Mouse (Mus musculus) embryonic facial prominence, embryonic 11.5 days (tissue): Measurements from ENCODE around the gene Olfr1116. TPM values are rescaled to one million over a fixed set of nuclear protein-coding genes. Genes with fewer than 3 reads are reported as not detected.
"Not testable (repeated sequence)": the region's sequence is repeated elsewhere in the genome, so short reads cannot be mapped to it uniquely, and the experiment has no call there.

ENCODE experiments used
- ATAC-seq: fragments of 200-750 bp; cut with Nextera tagmentation; replicated peaks from 2 replicates; pipeline ENCODE4 v1.8.0; 2017; ENCODE audit warnings: low read depth; ENCODE audit not compliant: insufficient number of reproducible peaks, low FRiP score, low TSS enrichment
- DNase-seq: peaks from one replicate; pipeline ENCODE4 v3.0.0-alpha.2; 2015; ENCODE audit warnings: low spot score
- H3K27ac ChIP-seq: fragments of 300-500 bp; sonication (generic); replicated peaks from 2 replicates; pipeline ENCODE4 v1.5.1; 2014; ENCODE audit warnings: mild to moderate bottlenecking, low read depth, low read length, control low read depth
- H3K27me3 ChIP-seq: fragments of 300-500 bp; sonication (generic); 2 replicates; pipeline ENCODE4 v1.6.1; 2014; ENCODE audit warnings: mild to moderate bottlenecking, low read length, moderate library complexity, mixed read lengths; ENCODE audit not compliant: control insufficient read depth, insufficient read depth
- H3K36me3 ChIP-seq: fragments of 300-500 bp; sonication (generic); replicated peaks from 2 replicates; pipeline ENCODE4 v1.6.1; 2014; ENCODE audit warnings: low read depth, mild to moderate bottlenecking, low read length, moderate library complexity, mixed read lengths; ENCODE audit not compliant: control insufficient read depth, insufficient read depth
- H3K4me1 ChIP-seq: fragments of 300-500 bp; sonication (generic); 2 replicates; pipeline ENCODE4 v1.6.1; 2014; ENCODE audit warnings: low read length, mixed read lengths; ENCODE audit not compliant: control insufficient read depth, insufficient read depth
- H3K4me2 ChIP-seq: fragments of 300-500 bp; sonication (generic); 2 replicates; pipeline ENCODE4 v1.6.1; 2014; ENCODE audit warnings: low read depth, mild to moderate bottlenecking, control low read depth, low read length, moderate library complexity
- H3K4me3 ChIP-seq: fragments of 300-500 bp; sonication (generic); 2 replicates; pipeline ENCODE4 v1.5.1; 2014; ENCODE audit warnings: low read depth, low read length, control low read depth
- H3K9ac ChIP-seq: fragments of 300-500 bp; sonication (generic); replicated peaks from 2 replicates; pipeline ENCODE4 v1.6.1; 2014; ENCODE audit warnings: mild to moderate bottlenecking, control low read depth, low read length
- H3K9me3 ChIP-seq: fragments of 300-500 bp; sonication (generic); replicated peaks from 2 replicates; pipeline ENCODE4 v1.6.1; 2016; ENCODE audit warnings: mild to moderate bottlenecking, low read length, inconsistent platforms, mixed read lengths; ENCODE audit not compliant: control insufficient read depth
- WGBS: fragments of 180-500 bp; shearing (Covaris S2); extraction: QIAGEN DNeasy Blood & Tissue Kit; methylation state at CpG from one replicate; pipeline ENCODE4 v1.1.7; 2014; 5-methylcytosine and 5-hydroxymethylcytosine counted together
- microRNA-seq: library from miRNA; unstranded; fragments of <30 nt; microRNA quantifications from one replicate; pipeline ENCODE4, GENCODE M21; 2016; ENCODE audit warnings: borderline number of aligned reads
- polyA plus RNA-seq: library from polyadenylated mRNA; unstranded; fragments of >200 nt; fragmentation: Nextera tagmentation; extraction: Ambion mirVana; gene quantifications from 2 replicates; pipeline ENCODE4 v1.2.1, GENCODE M21; 2014

Olfr1116 gene
- polyA plus RNA-seq, result not detected in 2 replicates

GRCm38 (mm10) chr2:87267234-87267633, at the start of gene Olfr1116:
TSS of gene Olfr1116 (plus strand) at chr2:87267534.
- H3K27ac ChIP-seq, result no peak within 1 kb of the TSS

GRCm38 (mm10) chr2:87247713-87248112, 19.6 kb upstream of the Olfr1116 start, which contains the start of gene Olfr1115:
TSS of gene Olfr1115 (plus strand) at chr2:87248013.
- Histone ChIP-seq H3K4me2 (no peak within 1 kb of the TSS), H3K27ac (no peak within 1 kb of the TSS), H3K4me3 (no peak within 1 kb of the TSS), H3K4me1 (no peaks in the 10 kb centered on the region), H3K9ac (no peak within 1 kb of the TSS), H3K27me3 (no peaks in the 10 kb centered on the region), H3K36me3 (no peaks in the 10 kb centered on the region), H3K9me3 (no peaks in the 10 kb centered on the region)
- no peak for ATAC-seq
- 83% methylated on average over 2 of the region's 2 CpGs for WGBS
- no peak for DNase-seq

More at GRCm38 (mm10) chr2:87267234-87267633, at the start of gene Olfr1116:
- H3K4me3 ChIP-seq, result no peak within 1 kb of the TSS
- no peaks in the 10 kb centered on the region for H3K36me3 ChIP-seq
- WGBS, result 86% methylated on average over 1 of the region's 1 CpGs
- DNase-seq (no peak), ATAC-seq (no peak)
- no peak within 1 kb of the TSS for H3K9ac ChIP-seq
- H3K4me1 ChIP-seq, result no peaks in the 10 kb centered on the region
- H3K27me3 ChIP-seq, result no peaks in the 10 kb centered on the region
- no peak within 1 kb of the TSS for H3K4me2 ChIP-seq
- H3K9me3 ChIP-seq, result no peaks in the 10 kb centered on the region

- ATAC-seq, H3K4me1 ChIP-seq, DNase-seq: not testable (repeated sequence)
Measured at GRCm38 (mm10) chr2:87293977-87294376, 26.6 kb downstream of the Olfr1116 start.

GRCm38 (mm10) chr2:87307281-87307680, 39.9 kb downstream of the Olfr1116 start, which contains the start of gene Olfr1118:
TSS of gene Olfr1118 (plus strand) at chr2:87307581.
- H3K36me3 ChIP-seq, result no peaks in the 10 kb centered on the region
- no peak within 1 kb of the TSS for H3K27ac ChIP-seq
- ATAC-seq (no peak), DNase-seq (no peak)
- no peaks in the 10 kb centered on the region for H3K9me3 ChIP-seq
- no peak within 1 kb of the TSS for H3K9ac ChIP-seq
- H3K27me3 ChIP-seq, result no peaks in the 10 kb centered on the region
- no peaks in the 10 kb centered on the region for H3K4me1 ChIP-seq
- no peak within 1 kb of the TSS for H3K4me2 ChIP-seq
- no peak within 1 kb of the TSS for H3K4me3 ChIP-seq
- 78% methylated on average over 1 of the region's 1 CpGs for WGBS

More at GRCm38 (mm10) chr2:87293977-87294376, 26.6 kb downstream of the Olfr1116 start:
- H3K27ac ChIP-seq, H3K27me3 ChIP-seq, H3K9me3 ChIP-seq, H3K4me3 ChIP-seq, H3K9ac ChIP-seq, H3K4me2 ChIP-seq, H3K36me3 ChIP-seq: not testable (repeated sequence)

Small RNAs within 50 kb of the gene (microRNA-seq; reads per million reads assigned to microRNA genes)
- gene Gm27438, result not detected

Other genes with a start within 250 kb of the Olfr1116 start
- not detected in 2 replicates for gene Olfr1104, start 240.5 kb upstream of the Olfr1116 start, polyA plus RNA-seq
- gene Olfr1105, start 231.0 kb upstream of the Olfr1116 start, polyA plus RNA-seq, result not detected in 2 replicates
- gene Olfr1106, start 215.3 kb upstream of the Olfr1116 start, polyA plus RNA-seq, result not detected in 2 replicates
- not detected in 2 replicates for gene Olfr1107, start 191.7 kb upstream of the Olfr1116 start, polyA plus RNA-seq
- gene Olfr1109, start 171.5 kb upstream of the Olfr1116 start, polyA plus RNA-seq, result not detected in 2 replicates
- gene Olfr259, start 153.0 kb upstream of the Olfr1116 start, polyA plus RNA-seq, result not detected in 2 replicates
- not detected in 2 replicates for gene Olfr1110, start 127.2 kb upstream of the Olfr1116 start, polyA plus RNA-seq
- gene Olfr1111, start 114.9 kb upstream of the Olfr1116 start, polyA plus RNA-seq, result not detected in 2 replicates
- gene Olfr1112, start 79.7 kb upstream of the Olfr1116 start, polyA plus RNA-seq, result not detected in 2 replicates
- not detected in 2 replicates for gene Olfr1113, start 58.6 kb upstream of the Olfr1116 start, polyA plus RNA-seq
- not detected in 2 replicates for gene Olfr1115, start 19.5 kb upstream of the Olfr1116 start, polyA plus RNA-seq
- gene Olfr1118, start 40.0 kb downstream of the Olfr1116 start, polyA plus RNA-seq, result not detected in 2 replicates
- gene Olfr1120, start 87.3 kb downstream of the Olfr1116 start, polyA plus RNA-seq, result not detected in 2 replicates
- gene Olfr1121, start 102.4 kb downstream of the Olfr1116 start, polyA plus RNA-seq, result not detected in 2 replicates
- not detected in 2 replicates for gene Olfr1122, start 118.3 kb downstream of the Olfr1116 start, polyA plus RNA-seq
- gene Olfr1123, start 149.1 kb downstream of the Olfr1116 start, polyA plus RNA-seq, result not detected in 2 replicates
- not detected in 2 replicates for gene Olfr1124, start 162.7 kb downstream of the Olfr1116 start, polyA plus RNA-seq
- not detected in 2 replicates for gene Olfr1126, start 186.4 kb downstream of the Olfr1116 start, polyA plus RNA-seq
- not detected in 2 replicates for gene Pramel7, start 229.6 kb downstream of the Olfr1116 start, polyA plus RNA-seq
- gene Pramel6, start 239.0 kb downstream of the Olfr1116 start, polyA plus RNA-seq, result not detected in 2 replicates